Mouse (Mus musculus): ENCODE data around the gene Ccdc126. TPM values are rescaled to one million over a fixed set of nuclear protein-coding genes. Genes with fewer than 3 reads are reported as not detected.

Gene Ccdc126
- total RNA-seq, 2 experiments from 2014 or later = 5.5 to 6.7 TPM

GRCm38 (mm10) chr6:49343737-49344469 is 24.8 kb downstream of the Ccdc126 start:
- peak; percentile 79 for ATAC-seq (replicated peaks; ENCODE audit: poor library complexity)

DNA sequence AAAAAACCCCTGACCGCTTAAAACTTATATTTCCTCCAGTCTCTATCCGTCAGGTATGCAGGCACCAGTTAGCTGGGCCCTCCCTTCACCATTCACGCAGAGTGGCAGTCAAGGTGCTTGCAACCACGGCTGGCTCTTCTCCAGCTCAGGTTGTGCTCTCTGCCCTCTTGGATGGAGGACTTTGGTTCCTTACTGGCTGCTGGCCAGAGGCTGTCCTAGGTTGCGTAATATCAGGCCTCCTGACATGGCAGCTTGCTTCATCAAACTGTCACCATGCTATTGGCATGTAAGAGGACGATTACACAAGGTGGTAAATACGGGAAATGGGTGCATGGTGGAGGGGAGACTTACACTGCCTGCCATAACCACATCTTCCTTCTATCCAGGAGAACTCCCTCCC is 30.8 kb downstream of the Ccdc126 start:
- ATAC-seq (replicated peaks; ENCODE audit: poor library complexity) = peak; percentile 97

DNA sequence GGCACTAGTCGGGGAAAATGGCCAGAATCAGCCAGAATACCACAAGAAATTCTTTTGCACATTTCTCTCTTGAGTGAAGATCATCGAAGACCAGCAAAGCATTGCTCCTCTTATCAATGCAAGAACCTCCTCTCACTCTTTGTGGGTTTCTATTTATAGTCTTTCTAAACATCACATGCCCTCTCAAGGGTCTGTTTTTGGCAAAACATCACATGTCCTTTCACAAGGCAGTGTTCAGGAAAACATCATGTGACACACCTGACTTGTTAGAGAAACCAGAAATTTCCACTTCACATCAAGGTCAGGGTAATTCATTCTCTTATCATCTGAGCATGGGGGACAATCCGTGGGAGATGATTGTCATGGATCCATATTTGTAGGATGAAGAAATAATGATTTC is 35.5 kb downstream of the Ccdc126 start:
- ATAC-seq (replicated peaks; ENCODE audit: poor library complexity) = no peak

DNA sequence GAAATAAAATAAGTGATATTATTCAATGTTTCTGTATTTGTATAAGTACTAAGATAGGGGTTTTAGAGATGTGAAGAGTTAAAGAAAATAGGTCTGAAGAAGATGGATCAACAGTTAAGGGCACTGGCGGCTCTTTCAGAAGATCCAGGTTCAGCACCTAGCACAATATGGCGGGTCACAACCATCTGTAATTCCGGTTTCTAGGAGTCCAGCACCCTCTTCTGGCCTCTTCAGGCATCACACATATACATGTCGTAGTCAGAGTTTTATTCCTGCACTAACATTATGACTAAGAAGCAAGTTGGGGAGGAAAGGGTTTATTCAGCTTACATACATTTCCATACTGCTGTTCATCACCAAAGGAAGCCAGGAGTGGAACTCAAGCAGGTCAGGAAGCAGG is 36.1 kb downstream of the Ccdc126 start:
- ATAC-seq (replicated peaks; ENCODE audit: poor library complexity) = peak; percentile 55; the same call in 1 of the 2 replicates

- ATAC-seq (replicated peaks; ENCODE audit: poor library complexity) = peak; percentile 70
Observed at GRCm38 (mm10) chr6:49360420-49360819, 41.3 kb downstream of the Ccdc126 start.

DNA sequence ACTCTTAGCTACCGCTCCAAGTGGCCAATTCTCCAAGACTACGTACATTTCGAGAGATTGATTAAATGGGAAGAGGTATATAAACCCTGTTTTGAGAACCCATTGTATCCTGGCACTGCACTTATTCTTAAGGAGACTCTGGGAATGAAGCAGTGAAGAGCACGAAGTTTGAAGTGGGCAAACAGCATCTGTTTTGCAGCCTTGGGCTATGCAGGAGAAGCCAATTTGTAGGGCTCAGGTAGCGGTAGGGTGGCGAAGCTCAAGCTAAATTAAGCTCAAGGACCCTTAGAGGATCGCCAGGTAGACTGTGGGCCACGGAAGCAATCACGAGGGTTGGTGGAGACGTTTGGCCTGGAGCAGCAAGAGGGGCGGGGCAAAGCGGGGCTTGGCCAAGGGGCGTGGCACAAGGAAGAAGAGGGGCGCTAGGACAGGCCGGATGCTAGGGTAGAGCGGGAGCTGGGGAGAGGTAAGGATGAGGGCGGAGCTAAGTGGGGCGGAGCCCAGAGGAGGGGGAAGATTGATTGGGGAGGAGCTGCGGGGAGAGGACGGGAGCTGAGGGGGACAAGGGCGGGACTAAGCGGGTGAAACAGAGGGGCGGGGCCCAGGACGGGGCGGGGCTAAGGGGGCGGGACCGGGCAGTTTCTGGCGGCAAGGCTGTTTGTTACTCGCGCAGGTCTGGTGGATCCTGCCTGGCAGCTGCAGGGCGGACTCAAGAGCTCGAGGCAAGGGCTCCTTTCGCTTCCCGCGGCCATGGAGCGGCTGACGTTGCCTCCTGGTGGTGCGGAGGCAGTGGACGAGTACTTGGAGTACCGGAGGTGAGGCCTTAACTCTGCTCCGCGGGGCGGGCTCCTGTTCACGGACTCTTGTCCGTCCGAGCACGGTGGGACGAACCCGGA is 48.3 kb downstream of the Ccdc126 start, which contains the start of gene Fam221a:
Gene Fam221a, plus strand, starts transcription at position 581 of the 896 bp plus-strand sequence.
- peak; percentile 98 for ATAC-seq (replicated peaks; ENCODE audit: poor library complexity)

GRCm38 (mm10) chr6:49368212-49368611 is 49.1 kb downstream of the Ccdc126 start:
- ATAC-seq (replicated peaks; ENCODE audit: poor library complexity) = no peak

DNA sequence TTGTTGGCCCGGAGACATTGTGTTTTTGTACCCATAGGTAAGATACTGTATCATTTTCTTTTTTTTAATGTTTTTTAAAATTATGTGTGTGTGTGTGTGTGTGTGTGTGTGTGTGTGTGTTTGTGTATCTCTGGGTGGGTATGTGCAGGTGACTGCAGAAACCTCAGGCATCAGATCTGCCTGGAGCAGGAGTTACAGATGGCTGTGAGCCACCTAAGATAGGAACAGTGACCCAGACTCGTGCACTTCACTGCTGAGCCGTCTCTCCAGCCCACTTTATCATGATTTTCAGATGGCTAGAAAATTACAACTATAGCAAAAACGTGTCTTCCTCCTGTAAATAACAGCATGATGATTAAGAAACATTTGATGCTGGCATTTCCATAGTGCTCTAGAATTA is 53.6 kb downstream of the Ccdc126 start:
- ATAC-seq (replicated peaks; ENCODE audit: poor library complexity) = peak; percentile 80

GRCm38 (mm10) chr6:49373943-49374342 is 54.9 kb downstream of the Ccdc126 start:
- ATAC-seq (replicated peaks; ENCODE audit: poor library complexity) = no peak

DNA sequence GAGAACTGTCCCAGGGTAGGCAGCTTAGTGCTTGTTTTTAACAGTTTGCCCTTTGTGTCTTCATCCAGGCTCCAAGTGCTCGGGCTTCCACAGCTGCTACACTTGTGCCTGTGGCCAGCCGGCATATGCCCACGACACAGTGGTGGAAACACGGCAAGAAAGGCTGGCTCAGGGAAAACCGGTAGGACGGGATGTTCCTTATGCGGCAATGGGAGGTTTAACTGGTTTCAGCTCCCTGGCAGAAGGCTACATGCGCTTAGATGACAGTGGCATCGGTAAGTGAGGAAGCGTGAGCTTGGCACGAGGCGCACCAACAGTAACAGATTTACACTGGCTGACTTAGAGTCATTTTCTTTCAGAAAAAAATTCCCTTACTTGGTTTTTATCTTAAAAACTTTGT is 59.3 kb downstream of the Ccdc126 start:
- no peak for ATAC-seq (replicated peaks; ENCODE audit: poor library complexity)

Other genes starting within 250 kb of the Ccdc126 start
- 35.0 and 48.5 TPM in 2 replicates for gene Malsu1, start 245.5 kb upstream of the Ccdc126 start, total RNA-seq (2015)
- gene Malsu1, start 245.5 kb upstream of the Ccdc126 start, total RNA-seq (2017) = 25.6 and 37.8 TPM in 2 replicates
- 0.20 and 0.71 TPM in 2 replicates for gene Igf2bp3, start 104.3 kb upstream of the Ccdc126 start, total RNA-seq (2015)
- gene Igf2bp3, start 104.3 kb upstream of the Ccdc126 start, total RNA-seq (2017) = 0.03 and 0.21 TPM in 2 replicates
- 212 and 225 TPM in 2 replicates for gene Tra2a, start 55.2 kb upstream of the Ccdc126 start, total RNA-seq (2015)
- 159 and 185 TPM in 2 replicates for gene Tra2a, start 55.2 kb upstream of the Ccdc126 start, total RNA-seq (2017)
- 7.7 and 13.8 TPM in 2 replicates for gene Fam221a, start 48.5 kb downstream of the Ccdc126 start, total RNA-seq (2015)
- gene Fam221a, start 48.5 kb downstream of the Ccdc126 start, total RNA-seq (2017) = 2.4 and 2.9 TPM in 2 replicates
- gene Stk31, start 76.3 kb downstream of the Ccdc126 start, total RNA-seq (2015) = not detected in 2 replicates
- not detected in 2 replicates for gene Stk31, start 76.3 kb downstream of the Ccdc126 start, total RNA-seq (2017)